Mouse (Mus musculus) midbrain, embryonic 11.5 days (tissue): ENCODE results near the gene Pgbd5. TPM values are rescaled to one million over a fixed set of nuclear protein-coding genes. Genes with fewer than 3 reads are reported as not detected.
A peak's percentile ranks its signal among the peaks of the same experiment; 100 is the strongest.

Source experiments
- ATAC-seq: fragments of 200-750 bp; cut with Nextera tagmentation; 2 replicates; pipeline ENCODE4 v1.8.0; 2017; ENCODE audit warnings: moderate TSS enrichment, moderate library complexity; ENCODE audit not compliant: low FRiP score
- DNase-seq: peaks from one replicate; pipeline ENCODE4 v3.0.0; 2015; ENCODE audit warnings: low spot score; ENCODE audit errors: missing footprints
- H3K27ac ChIP-seq: fragments of 300-500 bp; sonication (generic); 2 replicates; pipeline ENCODE4 v1.5.1; 2014; ENCODE audit warnings: low read depth, low read length
- H3K27me3 ChIP-seq: fragments of 300-500 bp; sonication (generic); 2 replicates; pipeline ENCODE4 v1.6.1; 2014; ENCODE audit warnings: mild to moderate bottlenecking, low read length, moderate library complexity, mixed read lengths; ENCODE audit not compliant: control insufficient read depth, insufficient read depth
- H3K36me3 ChIP-seq: fragments of 300-500 bp; sonication (generic); 2 replicates; pipeline ENCODE4 v1.6.1; 2014; ENCODE audit warnings: mild to moderate bottlenecking, low read length, moderate library complexity, mixed read lengths; ENCODE audit not compliant: control insufficient read depth, insufficient read depth
- H3K4me1 ChIP-seq: fragments of 300-500 bp; sonication (generic); 2 replicates; pipeline ENCODE4 v1.6.1; 2014; ENCODE audit warnings: low read length; ENCODE audit not compliant: control insufficient read depth, insufficient read depth
- H3K4me2 ChIP-seq: fragments of 300-500 bp; sonication (generic); 2 replicates; pipeline ENCODE4 v1.6.1; 2014; ENCODE audit warnings: mild to moderate bottlenecking, moderate library complexity
- H3K4me3 ChIP-seq: fragments of 300-500 bp; sonication (generic); 2 replicates; pipeline ENCODE4 v1.5.1; 2014; ENCODE audit warnings: low read depth, low read length
- H3K9ac ChIP-seq: fragments of 300-500 bp; sonication (generic); 2 replicates; pipeline ENCODE4 v1.6.1; 2014; ENCODE audit warnings: low read length
- H3K9me3 ChIP-seq: fragments of 300-500 bp; sonication (generic); 2 replicates; pipeline ENCODE4 v1.6.1; 2016; ENCODE audit warnings: low read length; ENCODE audit not compliant: control insufficient read depth
- WGBS: fragments of 180-500 bp; shearing (Covaris S2); extraction: QIAGEN DNeasy Blood & Tissue Kit; methylation state at CpG from one replicate; pipeline ENCODE4 v1.1.7; 2014; 5-methylcytosine and 5-hydroxymethylcytosine counted together
- polyA plus RNA-seq: library from polyadenylated mRNA; unstranded; fragments of >200 nt; fragmentation: Nextera tagmentation; extraction: Ambion mirVana; gene quantifications from 2 replicates; pipeline ENCODE4 v1.2.1, GENCODE M21; 2014

Gene Pgbd5
- polyA plus RNA-seq, 1 experiment from 2014 or later = 4.5 TPM

DNA sequence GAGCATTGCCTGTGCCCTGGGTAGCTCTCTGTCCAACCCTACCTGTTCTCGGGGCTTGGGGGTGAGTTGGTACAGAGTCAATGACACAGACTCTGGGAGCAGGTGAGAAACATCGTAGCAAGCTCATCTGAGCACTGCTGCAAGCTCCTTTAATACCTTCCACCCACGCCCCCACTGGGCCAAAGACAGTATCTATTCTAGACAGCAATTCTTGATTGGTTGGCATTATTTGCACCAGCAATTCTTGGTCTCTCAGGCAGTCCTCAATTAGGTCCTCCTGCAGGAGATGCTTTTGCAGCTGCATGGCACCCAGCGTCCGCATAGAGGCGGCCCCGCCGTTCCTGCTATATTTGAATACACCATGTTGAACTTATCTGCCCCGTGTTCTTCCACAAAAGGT is 22.7 kb upstream of the Pgbd5 start:
- ATAC-seq (no peak), DNase-seq (no peak)
- Histone ChIP-seq H3K9me3 (no peaks in the 10 kb centered on the region), H3K4me3 (no peak overlapping the region), H3K4me2 (no peak overlapping the region), H3K27me3 (no peaks in the 10 kb centered on the region), H3K36me3 (no peaks in the 10 kb centered on the region), H3K9ac (no peak overlapping the region), H3K27ac (no peak overlapping the region), H3K4me1 (no peaks in the 10 kb centered on the region)
- whole genome bisulfite sequencing = 89% methylated on average over 9 of the region's 9 CpGs

DNA sequence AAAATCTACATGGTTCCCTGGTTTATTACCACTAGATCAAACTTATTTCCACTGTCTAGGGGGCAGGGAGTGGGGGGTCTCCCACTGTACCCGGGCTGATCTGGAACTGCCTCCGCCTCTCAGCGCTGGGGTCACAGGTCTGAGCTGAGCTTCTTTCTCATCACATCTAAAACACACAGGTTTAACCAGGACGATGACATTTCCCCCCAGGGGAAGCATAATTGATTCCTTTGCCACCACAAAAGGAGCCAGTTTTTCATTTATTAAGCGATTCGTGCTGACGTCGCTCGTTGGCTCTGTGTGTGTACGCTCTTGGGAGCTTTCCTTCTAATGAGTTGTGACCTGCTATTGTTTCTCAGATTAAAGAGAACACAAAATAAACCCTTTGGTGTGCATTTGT is 21.6 kb upstream of the Pgbd5 start:
- no peak overlapping the region for H3K27ac ChIP-seq
- no peaks in the 10 kb centered on the region for H3K27me3 ChIP-seq
- WGBS = 63% methylated on average over 10 of the region's 10 CpGs
- no peaks in the 10 kb centered on the region for H3K36me3 ChIP-seq
- ATAC-seq = no peak
- DNase-seq = no peak
- no peaks in the 10 kb centered on the region for H3K4me1 ChIP-seq
- no peaks in the 10 kb centered on the region for H3K9me3 ChIP-seq
- no peak overlapping the region for H3K4me2 ChIP-seq
- no peak overlapping the region for H3K9ac ChIP-seq
- H3K4me3 ChIP-seq = no peak overlapping the region

DNA sequence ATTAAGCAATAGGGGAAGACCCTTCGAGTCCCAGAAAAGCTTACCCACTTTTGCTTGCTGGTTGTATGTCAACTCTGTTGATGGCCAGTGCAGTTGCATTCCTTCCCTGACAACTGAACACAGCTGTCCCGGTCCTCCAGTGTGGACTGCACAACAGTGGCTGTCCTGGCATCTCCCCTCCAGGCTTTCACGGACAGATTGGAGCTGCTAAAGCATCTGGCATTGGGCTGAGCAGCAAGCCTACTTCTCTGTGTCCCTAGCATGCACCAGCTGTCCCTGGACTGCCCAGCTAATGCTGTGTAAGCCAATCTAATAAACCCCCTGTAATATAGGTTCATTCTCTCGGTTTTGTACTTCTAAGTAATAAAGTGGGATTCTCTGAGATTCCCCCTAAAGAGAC is 21.2 kb upstream of the Pgbd5 start:
- Histone ChIP-seq H3K4me1 (no peaks in the 10 kb centered on the region), H3K27ac (no peak overlapping the region), H3K9me3 (no peaks in the 10 kb centered on the region), H3K27me3 (no peaks in the 10 kb centered on the region), H3K4me2 (no peak overlapping the region), H3K9ac (no peak overlapping the region), H3K36me3 (no peaks in the 10 kb centered on the region), H3K4me3 (no peak overlapping the region)
- 72% methylated on average over 4 of the region's 4 CpGs for WGBS
- ATAC-seq (no peak), DNase-seq (no peak)

DNA sequence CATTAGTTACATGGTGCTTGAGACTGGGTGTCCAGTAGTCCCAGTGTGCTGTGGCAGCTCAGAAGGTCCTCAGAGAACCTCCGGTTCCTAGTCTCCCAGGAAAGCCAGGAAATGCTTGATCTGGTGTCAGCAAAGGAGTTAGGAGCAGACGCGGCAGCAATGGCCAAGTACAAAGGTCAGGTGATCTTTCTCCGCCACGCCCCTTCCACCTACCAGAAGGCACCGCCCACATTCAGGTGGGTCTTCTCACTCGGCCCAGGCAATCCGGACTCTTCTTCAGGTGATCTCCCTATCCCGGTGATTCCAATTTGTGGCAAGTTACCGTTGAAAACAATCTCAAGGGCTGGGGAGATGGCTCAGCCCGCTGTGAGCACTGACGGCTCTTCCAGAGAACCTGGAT is 20.2 kb upstream of the Pgbd5 start:
- no peaks in the 10 kb centered on the region for H3K4me1 ChIP-seq
- H3K9me3 ChIP-seq = no peaks in the 10 kb centered on the region
- no peaks in the 10 kb centered on the region for H3K36me3 ChIP-seq
- ATAC-seq = no peak
- WGBS = 40% methylated on average over 12 of the region's 12 CpGs
- H3K27ac ChIP-seq = no peak overlapping the region
- H3K9ac ChIP-seq = no peak overlapping the region
- DNase-seq = no peak
- H3K4me2 ChIP-seq = no peak overlapping the region
- no peak overlapping the region for H3K4me3 ChIP-seq
- no peaks in the 10 kb centered on the region for H3K27me3 ChIP-seq

DNA sequence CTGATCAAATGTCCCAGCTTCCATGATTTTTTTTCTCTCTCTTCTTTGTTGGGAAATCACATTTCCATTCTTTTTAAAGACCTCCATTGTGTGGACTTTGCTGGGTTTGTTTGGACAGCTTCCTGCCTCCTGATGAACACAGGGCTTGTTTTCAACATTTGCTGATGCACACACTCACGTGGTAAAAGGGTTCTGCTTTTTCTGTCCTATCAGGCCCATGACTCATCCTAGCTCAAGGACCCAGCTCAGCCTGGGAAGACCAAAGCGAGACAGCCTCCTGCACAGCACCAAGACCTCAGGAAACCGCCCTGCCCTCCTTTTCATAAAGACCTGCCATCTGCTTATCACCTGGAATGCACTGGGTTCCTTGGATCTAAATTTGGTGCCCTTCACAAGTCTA is 15.9 kb upstream of the Pgbd5 start:
- Histone ChIP-seq H3K9me3 (no peaks in the 10 kb centered on the region), H3K36me3 (no peaks in the 10 kb centered on the region), H3K27ac (no peak overlapping the region), H3K4me1 (no peaks in the 10 kb centered on the region), H3K4me2 (no peak overlapping the region), H3K27me3 (no peaks in the 10 kb centered on the region), H3K9ac (no peak overlapping the region), H3K4me3 (no peak overlapping the region)
- no peak for DNase-seq
- 55% methylated on average over 3 of the region's 3 CpGs for WGBS
- ATAC-seq = no peak

DNA sequence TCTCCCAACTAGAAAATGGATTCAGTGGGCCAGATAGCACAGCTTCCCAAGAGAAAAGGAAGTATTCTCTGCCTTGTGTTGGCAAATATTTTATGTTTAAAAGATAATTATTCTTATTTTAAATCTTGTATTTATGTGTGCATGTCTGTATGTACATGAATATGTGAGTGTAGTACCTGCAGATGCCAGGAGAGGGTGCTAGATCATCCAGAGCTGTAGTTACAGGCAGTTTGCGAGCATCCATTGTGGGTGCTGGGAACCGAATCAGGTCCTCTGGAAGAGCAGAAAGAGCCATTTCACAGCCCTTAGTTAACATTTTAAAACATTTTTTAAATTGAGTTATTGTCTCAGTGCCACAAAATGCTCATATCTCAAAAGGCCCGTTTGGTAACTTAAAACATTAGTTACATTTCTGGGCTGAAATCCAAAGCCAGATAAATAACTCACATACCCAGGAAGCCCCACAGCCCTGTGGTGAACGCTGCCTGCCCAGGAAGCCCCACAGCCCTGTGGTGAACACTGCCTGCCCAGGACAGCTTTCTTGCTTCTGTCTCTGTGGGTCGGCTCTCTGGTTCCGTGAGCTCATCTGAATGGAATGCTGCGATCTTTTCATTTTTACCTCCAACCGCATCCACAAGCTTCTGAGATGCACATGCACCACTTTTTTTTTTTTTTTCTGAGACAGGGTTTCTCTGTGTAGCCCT is 10.9 kb upstream of the Pgbd5 start:
- no peaks in the 10 kb centered on the region for H3K36me3 ChIP-seq
- H3K27ac ChIP-seq = no peak overlapping the region
- 92% methylated on average over 8 of the region's 8 CpGs for WGBS

DNA sequence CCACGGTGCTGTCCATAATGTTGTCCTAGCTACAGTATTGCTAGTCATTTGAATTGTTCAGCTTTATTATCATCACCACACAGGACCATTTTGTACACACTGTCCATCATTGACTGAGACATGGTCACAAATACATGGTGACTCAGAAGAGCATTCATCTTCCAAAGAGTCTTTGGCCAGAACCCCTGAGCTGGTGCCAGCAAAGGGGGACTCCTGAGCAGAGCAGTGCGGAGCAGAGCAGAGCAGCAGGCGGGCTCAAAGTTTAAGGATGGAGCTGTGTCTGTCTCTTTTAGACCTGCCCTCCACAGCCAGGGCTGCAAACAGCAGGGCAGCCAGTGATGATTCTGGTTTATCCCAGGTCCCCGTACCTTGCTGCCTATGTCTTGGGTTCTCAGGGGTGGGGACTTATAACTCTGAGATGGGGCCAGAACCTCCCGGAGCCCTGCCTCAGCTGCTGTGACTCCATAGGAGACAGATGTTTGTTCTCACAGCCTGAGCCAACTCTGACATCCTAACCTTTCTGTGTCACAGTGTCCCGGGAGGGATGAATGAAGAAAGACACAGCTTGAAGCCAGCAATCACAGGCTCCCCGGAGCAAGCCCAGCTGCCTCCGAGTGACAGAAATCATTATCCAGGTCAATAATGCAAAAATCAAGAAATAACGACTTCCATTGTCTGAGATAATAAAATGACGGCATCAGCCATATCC is 9.7 kb upstream of the Pgbd5 start:
- Histone ChIP-seq H3K27ac (peak overlapping the region; percentile 44), H3K4me1 (peaks cover 2% of the 10 kb centered on the region; the same call in 1 of the 2 replicates), H3K9me3 (no peaks in the 10 kb centered on the region), H3K36me3 (no peaks in the 10 kb centered on the region), H3K4me3 (no peak overlapping the region), H3K27me3 (no peaks in the 10 kb centered on the region), H3K9ac (no peak overlapping the region; the same call in 1 of the 2 replicates), H3K4me2 (no peak overlapping the region)
- ATAC-seq (0 out of 2 replicates have a peak, but pooled peaks have one; percentile 33), DNase-seq (no peak)
- 55% methylated on average over 10 of the region's 10 CpGs for WGBS

More for the DNA sequence above, 10.9 kb upstream of the Pgbd5 start:
- Histone ChIP-seq H3K4me3 (no peak overlapping the region), H3K4me1 (peaks cover 2% of the 10 kb centered on the region; the same call in 1 of the 2 replicates), H3K4me2 (no peak overlapping the region), H3K9ac (no peak overlapping the region), H3K27me3 (no peaks in the 10 kb centered on the region), H3K9me3 (no peaks in the 10 kb centered on the region)
- no peak for DNase-seq
- no peak for ATAC-seq

DNA sequence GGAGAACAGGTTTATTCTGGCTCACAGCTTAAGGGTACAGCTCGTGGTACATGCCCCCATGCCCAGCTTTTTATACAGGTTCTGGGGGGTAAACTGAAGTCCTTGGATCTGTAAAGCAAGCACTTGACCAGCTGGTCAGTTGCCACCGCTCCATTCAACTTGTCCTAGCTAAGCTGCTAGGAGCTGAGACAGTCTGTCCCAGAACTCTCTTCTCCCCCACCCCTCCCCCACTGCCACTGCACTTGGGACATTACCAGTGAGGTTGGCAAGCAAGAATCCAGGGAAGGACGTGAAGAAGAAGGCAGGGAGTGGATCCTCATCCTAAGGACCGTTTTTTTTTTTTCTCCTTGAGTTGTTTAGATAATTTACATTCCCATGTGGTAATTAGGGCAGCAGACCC is 2.7 kb downstream of the Pgbd5 start:
- Histone ChIP-seq H3K4me2 (no peak overlapping the region), H3K27me3 (peaks cover 3% of the 10 kb centered on the region; the same call in 1 of the 2 replicates), H3K4me1 (peaks cover 9% of the 10 kb centered on the region), H3K36me3 (no peaks in the 10 kb centered on the region), H3K9me3 (no peaks in the 10 kb centered on the region), H3K27ac (no peak overlapping the region), H3K9ac (no peak overlapping the region), H3K4me3 (no peak overlapping the region)
- no peak for DNase-seq
- ATAC-seq = no peak
- 20% methylated on average over 4 of the region's 4 CpGs for WGBS

DNA sequence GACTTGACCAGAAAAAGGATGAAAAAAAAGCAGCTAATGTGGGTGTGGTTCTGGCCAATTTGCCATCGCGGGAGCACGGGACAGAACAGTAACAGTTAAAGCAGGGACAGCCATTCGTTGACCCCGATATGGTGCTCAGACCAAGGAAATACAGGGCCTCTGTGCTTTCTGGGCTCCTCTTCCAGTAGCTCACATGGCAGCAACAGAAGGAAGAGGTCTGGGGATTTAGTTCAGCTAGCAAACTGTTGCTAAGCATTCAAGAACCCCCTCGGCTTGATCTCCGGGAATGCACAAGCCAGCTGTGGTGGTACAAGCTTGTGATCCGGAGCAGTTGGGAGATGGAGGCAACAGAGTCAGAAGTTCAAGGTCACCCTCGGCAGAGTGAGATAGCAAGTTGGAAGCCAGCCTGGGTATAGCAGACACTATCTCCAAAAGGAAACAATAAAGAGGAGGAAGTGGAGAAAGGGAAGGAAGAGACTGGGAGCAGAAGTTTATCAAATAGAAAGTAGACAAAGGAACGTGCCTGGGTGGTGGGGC is 3.7 kb downstream of the Pgbd5 start:
- Histone ChIP-seq H3K9me3 (no peaks in the 10 kb centered on the region), H3K36me3 (no peaks in the 10 kb centered on the region), H3K4me2 (no peak overlapping the region), H3K4me3 (no peak overlapping the region), H3K4me1 (peaks cover 9% of the 10 kb centered on the region), H3K27me3 (peaks cover 3% of the 10 kb centered on the region; the same call in 1 of the 2 replicates), H3K9ac (no peak overlapping the region), H3K27ac (no peak overlapping the region)
- no peak for ATAC-seq
- no peak for DNase-seq
- 60% methylated on average over 10 of the region's 10 CpGs for WGBS
